Mouse (Mus musculus) mouse trophoblast stem cell (cell line): ENCODE results near the gene Akna.

Experiments
- in situ Hi-C, 2 experiments: fragments of 300-500 bp; cut with MseI, MboI; formaldehyde crosslinking; loops; 2 replicates in 1 of 2; 3 replicates in 1 of 2; pipeline ENCODE4 v1.15.1; 2025

Akna gene

DNA sequence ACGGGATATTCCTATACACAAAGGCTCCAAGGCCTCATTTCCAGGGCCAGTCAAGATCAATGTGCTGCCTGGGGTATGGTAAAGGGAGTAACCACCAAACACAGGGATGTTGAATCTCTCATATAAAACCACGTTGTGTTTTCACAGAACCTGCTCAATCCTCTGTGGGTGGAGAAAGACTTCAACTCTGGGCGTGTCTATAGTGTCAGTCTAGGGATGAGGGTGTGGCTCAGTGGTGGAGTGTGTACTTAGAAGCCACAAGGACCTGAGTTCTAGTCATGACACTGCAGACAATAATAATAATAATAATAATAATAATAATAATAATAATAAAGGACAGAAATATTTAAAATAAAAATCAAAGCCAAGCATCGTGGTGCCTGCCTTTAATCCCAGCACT is 18.9 kb downstream of the Akna start:
- in situ Hi-C loops: no loop called here

DNA sequence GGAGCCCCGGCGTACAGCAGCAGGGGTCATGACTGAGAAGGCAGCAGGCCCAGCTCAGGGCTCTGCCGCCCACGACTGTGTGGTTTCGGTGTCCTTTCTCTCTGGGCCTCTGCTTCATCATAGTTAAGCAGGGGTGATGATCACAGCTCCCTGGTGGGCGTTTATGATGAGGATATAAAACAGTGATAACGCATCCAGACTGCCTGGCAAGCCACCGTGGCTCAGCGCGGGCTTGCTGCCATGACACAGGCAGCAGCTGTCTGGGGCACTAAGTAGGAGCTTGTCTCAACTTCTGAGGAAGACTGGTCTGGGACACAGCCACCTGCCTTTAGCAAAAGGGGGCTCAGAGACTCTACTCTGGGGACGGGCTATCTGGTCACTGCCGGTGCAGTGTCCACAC is 19.7 kb downstream of the Akna start:
- in situ Hi-C loops: no loop called here

DNA sequence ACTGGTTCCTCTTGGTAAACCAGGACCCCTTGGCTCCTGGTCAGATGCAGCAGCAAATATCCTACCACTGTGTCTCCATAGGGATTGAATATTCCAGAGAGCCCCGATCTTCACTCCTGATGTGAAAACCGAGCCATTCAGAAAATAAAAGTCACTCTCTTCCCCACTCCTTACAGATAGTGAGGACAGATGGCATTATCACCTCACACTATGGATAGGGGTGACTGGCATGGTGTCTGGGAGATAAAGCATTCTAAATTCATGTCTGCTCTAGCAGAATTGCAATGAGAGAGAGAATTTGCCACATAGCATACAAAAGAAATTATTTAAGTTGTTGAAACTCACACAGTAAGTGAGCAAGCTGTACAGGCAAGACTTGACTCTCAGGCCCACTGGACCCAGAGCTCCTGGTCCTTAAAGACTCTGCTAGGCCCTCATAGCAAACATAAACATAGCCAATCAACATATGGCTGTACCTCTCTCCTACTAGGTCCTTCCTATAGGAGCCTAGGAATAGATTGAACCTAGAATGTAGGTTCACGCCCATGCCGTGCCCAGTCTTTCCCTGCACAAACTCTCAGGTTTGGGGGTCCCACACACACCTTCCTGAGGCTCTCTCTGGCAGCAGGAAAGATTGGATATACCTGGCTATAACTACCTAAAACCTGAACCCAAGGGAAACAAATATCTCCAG is 20.3 kb downstream of the Akna start:
- in situ Hi-C loops: no loop called here

DNA sequence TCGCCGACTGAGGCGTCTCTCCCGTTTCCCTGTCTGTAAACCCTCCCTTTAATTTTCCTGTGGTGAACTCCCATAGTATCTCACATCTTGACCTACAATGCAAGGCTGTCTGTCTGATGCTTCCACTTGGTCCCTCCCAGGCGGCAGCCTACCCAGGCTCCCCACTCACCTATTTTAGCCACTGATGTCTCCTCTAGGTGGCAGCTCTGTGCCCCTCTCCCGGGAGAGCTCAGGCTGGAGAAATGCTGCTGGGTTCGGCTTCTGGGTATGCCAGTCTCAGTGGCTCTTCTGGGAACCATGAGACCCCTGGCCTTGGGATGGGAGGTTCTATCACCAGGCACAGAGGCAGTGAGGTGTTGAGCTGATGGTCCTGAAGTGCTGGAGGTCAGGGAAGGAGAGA is 25.7 kb downstream of the Akna start:
- in situ Hi-C loops: no loop called here

DNA sequence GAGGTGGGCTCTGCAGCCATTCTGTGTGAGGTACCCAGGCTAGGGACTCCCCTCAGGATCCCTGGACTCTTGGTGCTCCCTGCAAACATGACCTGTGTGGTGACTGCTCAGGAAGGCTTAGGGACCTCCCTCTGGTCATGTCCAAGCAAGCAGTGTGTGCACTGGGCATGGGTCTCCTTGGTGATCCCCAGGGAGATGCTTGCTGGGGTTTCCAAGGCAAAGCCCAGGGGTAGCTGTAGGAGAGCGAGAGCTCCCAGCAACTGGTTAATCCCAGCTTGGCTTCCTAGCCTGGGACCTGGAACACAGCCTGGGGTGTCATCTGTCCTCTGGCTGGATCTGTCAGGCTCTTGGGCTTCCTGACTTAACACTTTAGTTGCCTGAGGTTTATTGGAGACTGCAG is 27.8 kb downstream of the Akna start:
- in situ Hi-C loops: no loop called here

DNA sequence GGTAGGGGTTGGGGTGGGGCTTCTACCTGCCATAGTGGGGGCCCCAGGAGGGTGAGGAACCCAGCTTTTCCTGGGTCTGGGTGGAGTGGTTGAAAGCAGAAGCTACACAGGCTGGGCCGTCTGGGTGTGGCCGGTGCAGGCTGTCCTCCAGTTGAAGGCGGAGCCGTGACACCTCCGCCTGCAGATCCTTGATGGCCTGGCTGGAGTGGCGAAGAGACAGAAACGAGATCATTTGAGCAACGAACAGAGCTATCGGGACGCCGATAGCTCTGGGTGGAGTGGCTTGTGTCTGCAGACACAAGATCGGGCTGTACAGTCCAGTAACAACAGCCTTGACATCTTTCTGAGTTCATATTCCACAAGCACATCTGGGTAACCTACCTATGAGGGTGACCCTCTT is 28.8 kb downstream of the Akna start:
- in situ Hi-C loops: no loop called here

DNA sequence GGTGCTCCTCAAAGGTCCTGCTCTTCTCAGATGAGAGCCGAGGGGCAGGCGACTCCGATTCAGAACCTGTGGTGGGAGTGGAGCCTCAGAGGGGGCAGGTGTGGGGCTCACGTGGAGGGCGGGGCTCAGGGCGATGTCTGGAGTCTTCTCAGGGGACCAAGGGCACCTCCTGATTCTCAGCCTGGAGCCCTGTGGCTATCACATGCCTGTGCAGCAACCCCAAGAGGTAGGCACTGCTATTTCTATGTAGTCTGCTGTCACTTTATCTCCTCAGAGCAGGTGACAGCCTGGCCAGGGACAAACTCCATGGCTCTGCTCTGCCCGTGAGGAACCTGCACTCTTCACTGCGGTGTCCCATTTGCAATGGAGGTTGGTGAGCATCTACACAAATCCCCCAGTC is 29.8 kb downstream of the Akna start:
- in situ Hi-C loops: no loop called here

DNA sequence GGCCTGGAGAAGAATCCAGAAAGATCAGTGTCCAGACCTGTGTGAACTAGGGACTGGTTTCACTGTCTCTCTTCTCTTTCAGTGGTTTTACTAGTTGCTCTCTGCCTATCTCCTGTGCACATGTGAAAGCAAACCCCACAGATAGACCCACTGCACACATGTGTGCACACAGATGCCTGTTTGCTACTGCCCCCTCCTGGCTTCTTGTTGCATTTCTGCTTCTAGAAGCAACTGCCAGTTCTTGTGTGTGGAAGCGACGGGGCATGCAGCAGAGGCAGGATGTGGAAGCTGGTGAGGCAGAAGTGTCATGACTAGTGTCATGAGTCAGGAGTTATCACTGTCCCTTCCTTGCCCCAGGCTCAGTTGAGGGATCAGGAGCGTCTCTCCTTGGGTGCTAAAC is 31.3 kb downstream of the Akna start:
- in situ Hi-C loops: no loop called here

DNA sequence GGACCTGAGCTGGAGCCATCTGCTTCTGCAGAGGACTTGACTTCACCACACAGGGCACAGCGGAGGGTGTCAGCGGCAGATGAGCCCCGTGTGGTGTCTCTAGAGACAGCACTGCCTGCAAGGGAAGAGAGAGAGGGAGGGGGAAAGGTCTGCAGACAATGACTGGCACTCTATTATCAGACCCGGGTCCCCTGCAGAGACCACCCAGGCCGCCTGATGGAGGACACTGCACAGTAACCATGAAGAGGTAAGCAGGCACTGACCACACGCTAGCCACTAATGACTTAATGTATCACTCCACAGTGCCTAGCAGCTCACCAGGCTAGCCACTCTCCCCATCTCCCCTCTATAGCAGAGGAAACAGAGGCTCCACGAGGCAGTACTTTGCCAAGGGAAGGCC is 32.3 kb downstream of the Akna start:
- in situ Hi-C loops: no loop called here

DNA sequence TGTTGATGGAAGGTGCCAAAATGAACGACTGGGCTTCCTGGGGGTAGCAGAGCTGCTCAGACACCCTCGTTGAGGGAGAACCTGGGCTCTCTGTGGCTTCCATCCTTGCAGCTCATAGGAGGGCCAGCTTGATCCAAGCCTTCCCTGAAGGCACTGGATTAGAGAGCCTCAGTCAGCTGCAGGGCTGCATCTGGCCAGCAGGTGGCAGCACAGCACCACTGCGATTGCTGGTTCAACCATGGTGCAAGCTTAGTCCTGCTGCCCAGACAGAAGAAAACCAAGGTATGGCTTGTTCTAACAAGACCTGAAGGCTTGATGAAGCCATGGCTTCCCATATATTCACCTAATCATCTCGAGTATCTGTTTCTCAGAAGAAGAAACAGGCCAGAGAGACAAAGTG is 34.6 kb downstream of the Akna start:
- in situ Hi-C loops: no loop called here

DNA sequence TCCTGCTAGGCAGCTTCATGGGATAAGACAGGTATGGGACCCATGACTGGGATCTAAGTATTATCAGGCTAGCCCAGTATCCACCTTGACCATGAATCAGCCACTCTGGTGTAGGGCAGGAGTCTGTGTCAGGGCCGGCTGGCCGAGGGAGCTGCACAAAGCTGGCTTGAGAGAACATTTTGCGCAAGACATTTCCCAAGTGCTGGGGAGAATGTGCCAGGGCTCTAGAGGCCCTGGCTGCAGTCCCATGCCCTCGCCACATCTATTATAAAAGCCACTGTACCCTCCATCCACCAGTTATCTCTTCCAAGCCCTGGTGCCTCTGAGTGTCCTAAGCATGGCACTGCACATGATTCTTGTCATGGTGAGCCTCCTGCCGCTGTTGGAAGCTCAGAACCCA is 41.0 kb downstream of the Akna start, which contains the start of gene Orm2:
Orm2 (plus strand) TSS at position 300 of the 400 bp plus-strand sequence.
- in situ Hi-C loops: no loop called here

DNA sequence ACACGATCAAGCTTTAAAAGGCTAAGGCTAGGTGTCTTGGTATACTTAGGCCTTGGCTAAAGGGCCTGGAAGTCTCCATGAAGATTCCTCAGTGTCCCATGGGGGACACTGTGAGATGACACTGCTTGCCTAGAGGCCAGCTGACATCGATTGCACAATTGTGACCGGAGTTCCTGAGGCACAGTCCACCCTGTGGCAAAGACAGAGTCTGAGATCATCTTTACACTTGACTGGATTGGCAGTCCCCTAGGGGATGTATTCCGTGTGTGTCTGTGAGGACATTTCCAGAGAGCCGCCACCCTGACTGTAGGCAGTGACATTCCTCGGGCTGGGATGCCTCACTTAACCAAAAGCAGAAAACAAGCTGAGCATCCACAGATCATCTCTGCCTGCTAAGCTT is 43.3 kb downstream of the Akna start:
- in situ Hi-C loops: no loop called here

DNA sequence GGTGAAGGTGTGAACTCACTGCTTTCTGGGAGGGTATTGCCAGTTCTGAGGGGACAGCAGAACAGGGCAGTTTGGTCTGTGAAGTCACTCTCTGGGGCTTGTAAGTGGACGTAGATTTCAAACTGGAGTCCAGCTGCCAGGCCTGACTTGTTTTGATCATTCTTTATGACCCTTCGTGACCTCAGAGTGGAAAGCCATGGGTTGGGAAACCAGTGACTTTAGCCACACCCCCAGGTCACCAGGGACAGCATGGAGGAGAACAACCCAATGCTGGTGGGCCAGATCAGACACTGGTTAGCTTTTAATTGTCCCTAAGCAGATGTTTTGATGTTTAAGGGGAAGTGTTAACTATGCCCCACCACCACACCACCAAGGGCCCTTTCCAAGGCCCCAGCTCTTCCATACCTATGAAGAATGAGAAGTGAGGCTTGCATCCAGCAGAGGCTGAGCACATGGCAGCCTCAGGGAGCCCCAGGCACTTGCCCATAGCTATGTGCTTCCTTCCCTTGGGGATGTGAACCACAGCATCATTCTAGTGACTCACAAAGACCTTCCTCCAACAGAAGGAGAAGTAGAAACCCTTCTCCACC is 46.1 kb downstream of the Akna start:
- in situ Hi-C loops: no loop called here

DNA sequence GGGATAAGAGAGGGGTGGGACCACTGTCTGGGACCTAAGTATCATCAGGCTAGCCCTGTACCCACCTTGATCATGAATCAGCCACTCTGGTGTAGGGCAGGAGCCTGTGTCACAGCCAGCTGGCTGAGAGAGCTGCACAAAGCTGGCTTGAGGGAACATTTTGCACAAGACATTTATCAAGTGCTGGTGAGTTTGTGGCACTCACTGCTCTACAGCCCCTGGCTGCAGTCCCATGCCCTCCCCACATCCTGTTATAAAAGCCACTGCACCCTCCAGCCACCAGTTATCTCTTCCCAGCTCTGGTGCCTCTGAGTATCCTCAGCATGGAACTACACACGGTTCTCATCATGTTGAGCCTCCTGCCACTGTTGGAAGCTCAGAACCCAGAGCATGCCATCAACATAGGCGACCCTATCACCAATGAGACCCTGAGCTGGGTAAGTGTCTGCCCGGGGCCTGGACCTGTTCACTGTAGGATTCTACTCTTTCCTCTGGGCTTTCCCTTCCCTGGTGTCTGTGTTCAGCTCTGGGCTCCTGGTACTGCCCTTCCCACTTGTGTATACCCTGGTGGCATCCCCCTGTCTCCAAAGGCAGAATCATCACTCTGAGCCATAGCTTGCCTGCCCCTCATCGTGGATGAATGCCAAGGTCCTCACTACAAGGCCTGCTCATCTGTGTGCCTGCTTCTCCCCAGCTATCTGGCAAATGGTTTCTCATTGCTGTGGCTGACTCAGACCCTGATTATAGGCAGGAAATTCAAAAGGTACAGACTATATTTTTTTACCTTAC is 47.1 kb downstream of the Akna start, which contains the start of gene Orm3:
Orm3 (plus strand) TSS at position 286 of the 789 bp plus-strand sequence.
- in situ Hi-C loops: no loop called here

DNA sequence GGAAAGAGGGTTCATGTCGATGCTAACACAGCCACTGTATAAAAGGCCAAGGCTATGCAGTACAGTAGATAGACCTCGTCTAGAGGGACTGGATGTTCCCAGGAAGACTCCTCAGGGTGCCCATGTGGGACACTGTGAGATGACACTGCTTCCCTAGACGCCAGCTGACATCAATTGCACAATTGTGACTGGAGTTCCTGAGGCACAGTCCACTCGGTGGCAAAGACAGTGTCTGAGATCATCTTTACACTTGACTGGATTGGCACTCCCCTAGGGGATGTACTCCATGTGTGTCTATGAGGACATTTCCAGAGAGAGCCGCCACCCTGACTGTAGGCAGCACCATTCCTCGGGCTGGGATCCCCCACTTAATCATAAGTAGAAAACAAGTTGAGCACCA is 54.6 kb downstream of the Akna start:
- in situ Hi-C loops: no loop called here

DNA sequence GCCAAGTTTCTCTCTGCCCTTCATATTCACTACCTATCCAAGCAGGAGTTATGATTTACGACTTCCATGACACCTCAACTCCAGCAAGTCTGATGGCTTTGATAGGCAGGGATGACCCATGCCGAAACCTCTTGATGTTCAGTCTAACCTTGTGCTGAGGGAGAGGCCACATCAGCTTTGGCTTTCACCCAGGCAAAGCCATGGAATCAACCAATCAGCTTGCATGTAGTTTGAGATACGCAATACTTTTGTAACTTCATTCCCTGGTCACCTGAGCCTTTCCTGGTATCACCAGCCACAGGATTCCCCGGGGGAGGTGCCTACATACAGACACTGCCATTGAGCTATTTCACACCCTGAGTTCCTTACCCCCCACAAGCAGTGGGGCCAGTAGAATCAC is 56.5 kb downstream of the Akna start:
- in situ Hi-C loops: no loop called here

DNA sequence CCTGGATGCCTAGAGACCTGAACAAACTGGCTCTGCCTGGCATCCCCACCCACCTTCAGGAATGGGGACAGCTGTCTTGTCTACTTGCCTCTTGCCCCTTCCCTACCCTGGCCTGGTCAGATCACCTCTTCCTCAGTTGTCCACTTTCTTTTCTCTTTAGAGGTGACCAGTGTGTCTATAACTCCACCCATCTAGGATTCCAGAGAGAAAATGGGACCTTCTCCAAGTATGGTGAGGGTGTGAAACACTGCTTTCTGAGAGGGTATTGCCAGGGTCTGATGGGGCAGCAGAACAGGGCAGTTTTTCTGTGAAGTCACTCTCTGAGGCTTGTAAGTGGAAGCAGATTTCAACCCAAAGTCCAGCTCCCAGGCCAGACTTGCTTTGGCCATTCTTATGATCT is 57.9 kb downstream of the Akna start:
- in situ Hi-C loops: no loop called here

DNA sequence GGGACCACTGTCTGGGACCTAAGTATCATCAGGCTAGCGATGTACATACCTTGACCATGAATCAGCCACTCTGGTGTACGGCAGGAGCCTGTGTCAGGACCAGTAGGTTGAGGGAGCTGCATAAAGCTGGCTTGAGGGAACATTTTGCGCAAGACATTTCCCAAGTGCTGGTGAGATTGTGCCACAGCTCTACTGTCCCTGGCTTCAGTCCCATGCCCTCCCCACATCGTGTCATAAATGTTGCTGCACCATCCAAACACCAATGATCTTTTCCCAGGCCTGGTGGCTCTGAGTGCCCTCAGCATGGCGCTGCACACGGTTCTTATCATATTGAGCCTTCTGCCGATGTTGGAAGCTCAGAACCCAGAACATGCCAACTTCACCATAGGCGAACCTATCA is 58.9 kb downstream of the Akna start, which contains the start of gene Orm1:
Orm1 (plus strand) TSS at position 266 of the 400 bp plus-strand sequence.
- in situ Hi-C loops: no loop called here

DNA sequence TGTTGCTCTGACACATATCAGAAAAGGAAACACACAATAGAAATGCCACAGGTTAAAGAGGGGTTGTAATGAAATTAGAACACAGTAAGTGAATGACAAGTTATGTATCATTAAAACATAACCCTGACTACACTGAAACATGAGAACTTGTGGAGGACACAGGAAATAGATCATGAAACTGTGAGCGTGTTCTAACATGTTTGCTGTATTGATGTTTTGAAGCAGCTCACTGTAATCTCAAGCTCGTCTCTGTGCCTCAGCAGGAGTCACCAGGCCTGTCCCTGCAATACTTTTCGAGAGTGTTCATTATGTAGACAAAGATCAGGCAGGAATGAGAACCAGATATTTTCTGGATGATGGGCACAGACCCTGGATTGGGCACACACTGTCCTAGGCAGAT is 59.5 kb downstream of the Akna start:
- in situ Hi-C loops: no loop called here

DNA sequence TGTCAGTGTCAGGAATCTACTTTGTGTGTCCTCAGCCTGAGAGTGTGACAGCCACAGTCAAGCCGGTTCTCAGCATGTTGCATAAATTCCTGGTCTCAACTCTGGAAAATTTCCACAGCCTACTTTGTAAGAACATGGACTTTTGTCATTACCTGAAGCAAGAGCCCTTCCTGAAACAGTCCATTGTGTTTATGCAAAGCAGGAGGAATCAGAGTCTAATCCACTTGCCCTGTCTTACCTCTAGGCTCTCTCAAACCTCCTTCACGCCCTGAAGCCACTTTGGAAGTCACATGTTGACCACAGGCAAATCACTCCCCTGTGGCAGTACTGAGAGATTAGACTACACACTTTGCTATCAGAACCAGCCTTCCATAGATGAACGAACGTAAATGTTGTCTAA is 60.7 kb downstream of the Akna start:
- in situ Hi-C loops: no loop called here

DNA sequence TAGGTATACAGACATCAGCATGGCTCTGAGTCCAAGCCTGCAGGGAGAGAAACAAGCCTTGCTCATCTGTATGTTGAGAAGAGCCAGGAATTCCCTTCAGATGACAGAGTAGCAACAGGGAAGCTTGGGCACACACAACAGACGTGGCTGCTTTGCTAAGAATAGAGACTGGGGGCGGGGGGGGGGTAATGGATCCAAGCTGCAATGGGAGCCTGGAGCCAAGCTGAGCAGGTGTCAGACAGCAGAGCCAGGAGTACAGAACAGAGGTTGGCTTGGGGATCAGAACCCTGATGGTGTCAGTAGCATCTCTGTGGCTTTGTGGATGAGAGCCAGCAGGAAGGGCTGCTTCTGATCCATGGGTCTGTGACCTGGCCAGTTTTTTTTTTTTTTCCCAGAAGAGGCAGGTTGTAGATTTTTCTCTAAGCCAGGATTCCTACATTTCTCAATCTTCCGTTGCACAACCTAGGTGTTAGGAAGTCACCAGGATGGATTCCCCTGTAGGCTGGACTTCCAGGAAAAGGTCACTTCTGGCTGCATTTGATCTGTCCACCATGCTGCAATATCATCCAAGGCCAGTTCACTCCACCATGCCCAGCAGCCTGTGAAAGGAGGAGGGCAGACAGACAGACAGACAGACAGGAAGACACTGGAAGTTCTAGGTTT is 64.6 kb downstream of the Akna start:
- in situ Hi-C loops: no loop called here

DNA sequence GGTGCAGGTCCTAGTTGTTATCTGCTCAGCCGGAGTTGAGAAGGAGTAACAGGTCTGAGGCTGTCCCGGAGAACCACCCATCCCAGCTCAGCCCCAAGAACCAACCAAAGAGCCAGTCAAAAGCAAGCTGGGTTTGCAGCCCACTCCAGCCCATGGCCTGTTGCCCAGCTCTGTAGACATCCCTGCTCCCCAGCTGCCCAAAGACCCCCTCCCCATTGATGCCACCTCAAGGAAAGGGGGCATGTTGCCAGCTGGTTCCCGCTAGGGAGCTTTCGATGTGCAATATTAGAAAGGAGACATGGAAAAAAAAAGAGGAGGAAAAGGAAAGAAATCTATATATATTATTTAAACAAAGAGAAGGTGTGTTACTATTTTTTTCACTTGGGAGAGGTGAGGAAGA is 69.8 kb downstream of the Akna start:
- in situ Hi-C loops: no loop called here
